In genomic region chr10:95801443-95801811, GRCm38 (mm10) we compare ENCODE assay signal across 12 mouse cellular contexts. TPM values are rescaled to one million over a fixed set of nuclear protein-coding genes. Genes with fewer than 3 reads are reported as not detected.
DNase-seq lines count a peak whose midpoint lies in the region; ATAC-seq lines count a peak whose summit lies in the region.
"Had no signal": no experiment of that assay in that cellular context is flagged by ENCODE, and none has a peak within 500 bp of the region (broad histone marks: within the 10 kb centered on the region; RNA-seq: fewer than 3 reads in every experiment).

No protein-coding gene starts in this region.

- DNase-seq in heart, adult 11 months: peak; percentile 96
- DNase-seq in heart, postnatal 25 days (ENCODE audit: low spot score): no peak
- no peak for DNase-seq in limb, embryonic 10.5 days (ENCODE audit: low spot score)
- peak; percentile 42 to 70 for DNase-seq in cerebellum, postnatal 10 days
- no peak for DNase-seq in spleen, adult 12 weeks (ENCODE audit: low spot score)
- DNase-seq: right cerebral cortex, postnatal 14 days had no signal

- no peaks in the 10 kb centered on the region for H3K36me3 ChIP-seq in limb, embryonic 12.5 days
- H3K36me3 ChIP-seq in limb, embryonic 10.5 days: no peaks in the 10 kb centered on the region
- H3K36me3 ChIP-seq in neural tube, embryonic 15.5 days: no peaks in the 10 kb centered on the region
- H3K36me3 ChIP-seq: embryonic facial prominence, embryonic 10.5 days had no signal

- no peaks in the 10 kb centered on the region for H3K27me3 ChIP-seq in limb, embryonic 12.5 days
- no peaks in the 10 kb centered on the region for H3K27me3 ChIP-seq in limb, embryonic 10.5 days (ENCODE audit: low read depth, poor library complexity, severe bottlenecking)
- H3K27me3 ChIP-seq in neural tube, embryonic 15.5 days (replicated peaks): no peaks in the 10 kb centered on the region

- H3K9ac ChIP-seq in limb, embryonic 12.5 days (replicated peaks): no peak overlapping the region
- no peak overlapping the region for H3K9ac ChIP-seq in neural tube, embryonic 15.5 days (replicated peaks)

- H3K4me2 ChIP-seq in limb, embryonic 12.5 days: no peak overlapping the region
- no peak overlapping the region for H3K4me2 ChIP-seq in neural tube, embryonic 15.5 days

- intact Hi-C loops in heart, postnatal 25 days (cut with DNase I): no loop called here

- H3K27ac ChIP-seq in limb, embryonic 12.5 days: peak overlapping the region; percentile 35; the same call in 1 of the 2 replicates
- no peak overlapping the region for H3K27ac ChIP-seq in limb, embryonic 10.5 days
- H3K27ac ChIP-seq in neural tube, embryonic 15.5 days (replicated peaks): peak overlapping the region; percentile 66
- H3K27ac ChIP-seq: embryonic facial prominence, embryonic 10.5 days had no signal

- 0 out of 2 replicates have a peak, but pooled peaks cover 4% of the 10 kb centered on the region for H3K4me1 ChIP-seq in limb, embryonic 12.5 days (replicated peaks)
- 0 out of 2 replicates have a peak, but pooled peaks cover 5% of the 10 kb centered on the region for H3K4me1 ChIP-seq in limb, embryonic 10.5 days
- H3K4me1 ChIP-seq in neural tube, embryonic 15.5 days: peaks cover 11% of the 10 kb centered on the region
- H3K4me1 ChIP-seq: embryonic facial prominence, embryonic 10.5 days had no signal

- no peak overlapping the region for H3K4me3 ChIP-seq in limb, embryonic 12.5 days (replicated peaks)
- H3K4me3 ChIP-seq in limb, embryonic 10.5 days: no peak overlapping the region
- no peak overlapping the region for H3K4me3 ChIP-seq in neural tube, embryonic 15.5 days (replicated peaks)
- H3K4me3 ChIP-seq: embryonic facial prominence, embryonic 10.5 days had no signal

- WGBS in limb, embryonic 12.5 days: 62% methylated on average over 2 of the region's 2 CpGs
- 68% methylated on average over 2 of the region's 2 CpGs for WGBS in limb, embryonic 10.5 days
- 42% methylated on average over 2 of the region's 2 CpGs for WGBS in neural tube, embryonic 15.5 days

- H3K9me3 ChIP-seq in limb, embryonic 12.5 days: no peaks in the 10 kb centered on the region
- no peaks in the 10 kb centered on the region for H3K9me3 ChIP-seq in limb, embryonic 10.5 days (replicated peaks)
- H3K9me3 ChIP-seq in neural tube, embryonic 15.5 days (replicated peaks): no peaks in the 10 kb centered on the region
- H3K9me3 ChIP-seq: embryonic facial prominence, embryonic 10.5 days had no signal

- ATAC-seq in limb, embryonic 12.5 days (ENCODE audit: insufficient number of reproducible peaks, insufficient read depth, low FRiP score, low TSS enrichment, low read depth): no peak
- peak; percentile 55; the same call in 1 of the 2 replicates for ATAC-seq in neural tube, embryonic 15.5 days (ENCODE audit: low FRiP score)
- no peak for ATAC-seq in monocyte, adult 5-6 weeks (replicated peaks; ENCODE audit: insufficient number of reproducible peaks, low FRiP score, low TSS enrichment, poor library complexity, severe bottlenecking)
- ATAC-seq: CD4-positive, CD25-positive, alpha-beta regulatory T cell, adult 4 months had no signal

RNA-seq across cellular contexts. Expression of gene Gm33543, which starts 41.3 kb away (rescaled TPM):
- total RNA-seq in heart, postnatal 25 days (2021): 1 to 10 TPM; 2.5 to 3.8 TPM
- polyA plus RNA-seq in limb, embryonic 12.5 days (2016; fragmentation: Nextera tagmentation; extraction: Ambion mirVana): not detected in 2 replicates
- polyA plus RNA-seq in limb, embryonic 10.5 days (2016; fragmentation: Nextera tagmentation; extraction: Ambion mirVana): 0.10 TPM in 1 of 2 replicates, not detected in the other
- polyA plus RNA-seq in neural tube, embryonic 15.5 days (2015; fragmentation: Nextera tagmentation; extraction: Ambion mirVana): not detected in 2 replicates
- not detected in 3 replicates for total RNA-seq in monocyte, adult 5-6 weeks (2017)
- polyA plus RNA-seq: CD4-positive, CD25-positive, alpha-beta regulatory T cell, adult 4 months; embryonic facial prominence, embryonic 10.5 days; lung, embryonic 16.5 days had no signal

Comparison
In these comparisons a context has a peak if more than half of its experiments do, and no peak if none do; other contexts are left out.
1. DNase-seq: peak in heart, adult 11 months (single experiment) and cerebellum, postnatal 10 days (2 of 2); none in heart, postnatal 25 days (single experiment), limb, embryonic 10.5 days (single experiment) and spleen, adult 12 weeks (single experiment).